Mouse (Mus musculus) liver, embryonic 13.5 days (tissue): ENCODE results near the gene Homer3. TPM values are rescaled to one million over a fixed set of nuclear protein-coding genes. Genes with fewer than 3 reads are reported as not detected.
A peak's percentile ranks its signal among the peaks of the same experiment; 100 is the strongest.

Experiments used
- ATAC-seq: fragments of 200-750 bp; cut with Nextera tagmentation; 2 replicates; pipeline ENCODE4 v1.8.0; 2017; ENCODE audit warnings: low read depth, mild to moderate bottlenecking, moderate number of reproducible peaks, moderate library complexity
- DNase-seq: peaks from one replicate; pipeline ENCODE4 v3.0.0; 2022
- H3K27ac ChIP-seq: fragments of 300-500 bp; sonication (generic); 2 replicates; pipeline ENCODE4 v1.5.1; 2015; ENCODE audit warnings: moderate library complexity, mild to moderate bottlenecking, inconsistent platforms
- H3K27me3 ChIP-seq: fragments of 300-500 bp; sonication (generic); 2 replicates; pipeline ENCODE4 v1.6.1; 2015; ENCODE audit warnings: mild to moderate bottlenecking, inconsistent platforms
- H3K36me3 ChIP-seq: fragments of 300-500 bp; sonication (generic); 2 replicates; pipeline ENCODE4 v1.6.1; 2015; ENCODE audit warnings: mild to moderate bottlenecking, inconsistent platforms
- H3K4me1 ChIP-seq: fragments of 300-500 bp; sonication (generic); replicated peaks from 2 replicates; pipeline ENCODE4 v1.6.1; 2015; ENCODE audit warnings: inconsistent platforms
- H3K4me2 ChIP-seq: fragments of 300-500 bp; sonication (generic); 2 replicates; pipeline ENCODE4 v1.6.1; 2015; ENCODE audit warnings: inconsistent platforms, mild to moderate bottlenecking, moderate library complexity
- H3K4me3 ChIP-seq: fragments of 300-500 bp; sonication (generic); replicated peaks from 2 replicates; pipeline ENCODE4 v1.5.1; 2015; ENCODE audit warnings: mild to moderate bottlenecking, inconsistent platforms
- H3K9ac ChIP-seq: fragments of 300-500 bp; sonication (generic); 2 replicates; pipeline ENCODE4 v1.6.1; 2015; ENCODE audit warnings: mild to moderate bottlenecking, inconsistent platforms
- H3K9me3 ChIP-seq: fragments of 300-500 bp; sonication (generic); replicated peaks from 2 replicates; pipeline ENCODE4 v1.6.1; 2016; ENCODE audit warnings: inconsistent platforms
- whole genome bisulfite sequencing: fragments of 180-500 bp; shearing (Covaris S2); methylation state at CpG from one replicate; pipeline ENCODE4 v1.1.7; 2015; ENCODE audit not compliant: insufficient replicate concordance; 5-methylcytosine and 5-hydroxymethylcytosine counted together
- polyA plus RNA-seq: library from polyadenylated mRNA; unstranded; fragments of >200 nt; fragmentation: Nextera tagmentation; extraction: Ambion mirVana; gene quantifications from 2 replicates; pipeline ENCODE4 v1.2.1, GENCODE M21; 2015

Homer3 gene
- polyA plus RNA-seq, 1 experiment from 2014 or later = 8.6 TPM

GRCm38 (mm10) chr8:70315624-70316510 is 33.2 kb downstream of the Homer3 start, which contains the start of gene Cers1:
Cers1 (plus strand) TSS chr8:70315775.
- no peak within 1 kb of the TSS for H3K27ac ChIP-seq
- DNase-seq (peak; percentile 33), ATAC-seq (peak; percentile 55)
- 3% methylated on average over 66 of the region's 66 CpGs for WGBS
- H3K4me2 ChIP-seq = peak within 1 kb of the TSS; percentile 75
- H3K9ac ChIP-seq = peak within 1 kb of the TSS; percentile 33
- peaks cover 44% of the 10 kb centered on the region for H3K27me3 ChIP-seq
- peak within 1 kb of the TSS; percentile 56 for H3K4me3 ChIP-seq
- peaks cover 22% of the 10 kb centered on the region for H3K4me1 ChIP-seq
- peaks cover 29% of the 10 kb centered on the region for H3K36me3 ChIP-seq
- H3K9me3 ChIP-seq = no peaks in the 10 kb centered on the region

GRCm38 (mm10) chr8:70316511-70317504 is 34.2 kb downstream of the Homer3 start:
- Histone ChIP-seq H3K4me2 (peak overlapping the region; percentile 75), H3K27me3 (peaks cover 44% of the 10 kb centered on the region), H3K4me3 (peak overlapping the region; percentile 56), H3K9me3 (no peaks in the 10 kb centered on the region), H3K4me1 (peaks cover 22% of the 10 kb centered on the region), H3K36me3 (peaks cover 20% of the 10 kb centered on the region), H3K9ac (no peak overlapping the region), H3K27ac (no peak overlapping the region)
- ATAC-seq = peak; percentile 22; the same call in 1 of the 2 replicates
- 22% methylated on average over 15 of the region's 15 CpGs for WGBS
- no peak for DNase-seq

GRCm38 (mm10) chr8:70317872-70318271 is 35.2 kb downstream of the Homer3 start:
- H3K9me3 ChIP-seq = no peaks in the 10 kb centered on the region
- ATAC-seq (no peak), DNase-seq (no peak)
- peaks cover 9% of the 10 kb centered on the region for H3K36me3 ChIP-seq
- no peak overlapping the region for H3K4me3 ChIP-seq
- no peak overlapping the region for H3K9ac ChIP-seq
- WGBS = 63% methylated on average over 5 of the region's 5 CpGs
- H3K27me3 ChIP-seq = peaks cover 44% of the 10 kb centered on the region
- no peak overlapping the region for H3K27ac ChIP-seq
- peaks cover 22% of the 10 kb centered on the region for H3K4me1 ChIP-seq
- H3K4me2 ChIP-seq = no peak overlapping the region

GRCm38 (mm10) chr8:70323716-70324115 is 41.1 kb downstream of the Homer3 start:
- Histone ChIP-seq H3K4me3 (no peak overlapping the region), H3K36me3 (no peaks in the 10 kb centered on the region; the same call in 1 of the 2 replicates), H3K27ac (no peak overlapping the region; the same call in 1 of the 2 replicates), H3K9me3 (0 out of 2 replicates have a peak, but pooled peaks cover 3% of the 10 kb centered on the region), H3K9ac (no peak overlapping the region), H3K4me2 (no peak overlapping the region), H3K27me3 (peaks cover 5% of the 10 kb centered on the region), H3K4me1 (peaks cover 19% of the 10 kb centered on the region)
- WGBS = 75% methylated on average over 3 of the region's 3 CpGs
- no peak for ATAC-seq
- DNase-seq = no peak

GRCm38 (mm10) chr8:70327512-70327911 is 44.9 kb downstream of the Homer3 start:
- WGBS = 60% methylated on average over 6 of the region's 6 CpGs
- peak overlapping the region; percentile 41; the same call in 1 of the 2 replicates for H3K9ac ChIP-seq
- H3K27ac ChIP-seq = peak overlapping the region; percentile 93
- no peak overlapping the region for H3K4me3 ChIP-seq
- H3K36me3 ChIP-seq = peaks cover 20% of the 10 kb centered on the region
- H3K9me3 ChIP-seq = 0 out of 2 replicates have a peak, but pooled peaks cover 3% of the 10 kb centered on the region
- peak; percentile 75 for ATAC-seq
- H3K4me2 ChIP-seq = peak overlapping the region; percentile 33
- peaks cover 55% of the 10 kb centered on the region for H3K4me1 ChIP-seq
- H3K27me3 ChIP-seq = no peaks in the 10 kb centered on the region; the same call in 1 of the 2 replicates
- DNase-seq = peak; percentile 64

- ATAC-seq (0 out of 2 replicates have a peak, but pooled peaks have one; percentile 9), DNase-seq (peak; percentile 50)
- H3K36me3 ChIP-seq = peaks cover 38% of the 10 kb centered on the region
- 38% methylated on average over 14 of the region's 14 CpGs for WGBS
- H3K4me2 ChIP-seq = peak within 1 kb of the TSS; percentile 26
- no peaks in the 10 kb centered on the region; the same call in 1 of the 2 replicates for H3K27me3 ChIP-seq
- H3K4me3 ChIP-seq = no peak within 1 kb of the TSS
- H3K9ac ChIP-seq = no peak within 1 kb of the TSS; the same call in 1 of the 2 replicates
- H3K9me3 ChIP-seq = 0 out of 2 replicates have a peak, but pooled peaks cover 3% of the 10 kb centered on the region
- peak within 1 kb of the TSS; percentile 93 for H3K27ac ChIP-seq
- H3K4me1 ChIP-seq = peaks cover 55% of the 10 kb centered on the region
These were observed 46.7 kb downstream of the Homer3 start, which contains the start of gene Gdf1 for GRCm38 (mm10) chr8:70329124-70329834. Gdf1 (plus strand) TSS chr8:70329817.

GRCm38 (mm10) chr8:70329835-70330740 is 47.5 kb downstream of the Homer3 start:
- Histone ChIP-seq H3K36me3 (peaks cover 46% of the 10 kb centered on the region), H3K9ac (no peak overlapping the region; the same call in 1 of the 2 replicates), H3K4me1 (peaks cover 55% of the 10 kb centered on the region), H3K27me3 (no peaks in the 10 kb centered on the region; the same call in 1 of the 2 replicates), H3K27ac (no peak overlapping the region), H3K4me2 (peak overlapping the region; percentile 26), H3K9me3 (0 out of 2 replicates have a peak, but pooled peaks cover 3% of the 10 kb centered on the region), H3K4me3 (no peak overlapping the region)
- peak; percentile 6; the same call in 1 of the 2 replicates for ATAC-seq
- DNase-seq = no peak
- 20% methylated on average over 45 of the region's 45 CpGs for WGBS

GRCm38 (mm10) chr8:70330741-70331364 is 48.2 kb downstream of the Homer3 start:
- Histone ChIP-seq H3K27ac (no peak overlapping the region), H3K9me3 (0 out of 2 replicates have a peak, but pooled peaks cover 3% of the 10 kb centered on the region), H3K4me3 (no peak overlapping the region), H3K27me3 (no peaks in the 10 kb centered on the region; the same call in 1 of the 2 replicates), H3K4me1 (peaks cover 55% of the 10 kb centered on the region), H3K36me3 (peaks cover 54% of the 10 kb centered on the region), H3K9ac (no peak overlapping the region; the same call in 1 of the 2 replicates), H3K4me2 (peak overlapping the region; percentile 26)
- peak; percentile 52 for ATAC-seq
- peak; percentile 55 for DNase-seq
- WGBS = 55% methylated on average over 53 of the region's 53 CpGs

GRCm38 (mm10) chr8:70331526-70331925 is 48.9 kb downstream of the Homer3 start:
- peaks cover 60% of the 10 kb centered on the region for H3K36me3 ChIP-seq
- H3K27me3 ChIP-seq = no peaks in the 10 kb centered on the region; the same call in 1 of the 2 replicates
- no peak overlapping the region for H3K4me2 ChIP-seq
- WGBS = 91% methylated on average over 19 of the region's 19 CpGs
- no peak for ATAC-seq
- no peak overlapping the region for H3K4me3 ChIP-seq
- 0 out of 2 replicates have a peak, but pooled peaks cover 3% of the 10 kb centered on the region for H3K9me3 ChIP-seq
- no peak overlapping the region for H3K27ac ChIP-seq
- H3K9ac ChIP-seq = no peak overlapping the region
- DNase-seq = no peak
- peaks cover 55% of the 10 kb centered on the region for H3K4me1 ChIP-seq
